Mouse (Mus musculus) neural tube, embryonic 13.5 days (tissue): ENCODE data around the gene Uqcc2. TPM values are rescaled to one million over a fixed set of nuclear protein-coding genes. Genes with fewer than 3 reads are reported as not detected.

Experiments used
- ATAC-seq: fragments of 200-750 bp; cut with Nextera tagmentation; 2 replicates; pipeline ENCODE4 v1.8.0; 2017; ENCODE audit warnings: low read depth, mild to moderate bottlenecking, moderate TSS enrichment, moderate library complexity
- H3K27ac ChIP-seq: fragments of 300-500 bp; sonication (generic); replicated peaks from 2 replicates; pipeline ENCODE4 v1.5.1; 2015; ENCODE audit warnings: moderate library complexity, mild to moderate bottlenecking, inconsistent platforms
- H3K27me3 ChIP-seq: fragments of 300-500 bp; sonication (generic); 2 replicates; pipeline ENCODE4 v1.6.1; 2015; ENCODE audit warnings: mild to moderate bottlenecking, inconsistent platforms
- H3K36me3 ChIP-seq: fragments of 300-500 bp; sonication (generic); 2 replicates; pipeline ENCODE4 v1.6.1; 2015; ENCODE audit warnings: mild to moderate bottlenecking, inconsistent platforms
- H3K4me1 ChIP-seq: fragments of 300-500 bp; sonication (generic); replicated peaks from 2 replicates; pipeline ENCODE4 v1.6.1; 2015; ENCODE audit warnings: inconsistent platforms
- H3K4me2 ChIP-seq: fragments of 300-500 bp; sonication (generic); 2 replicates; pipeline ENCODE4 v1.6.1; 2015; ENCODE audit warnings: inconsistent platforms, mild to moderate bottlenecking, moderate library complexity
- H3K4me3 ChIP-seq: fragments of 300-500 bp; sonication (generic); 2 replicates; pipeline ENCODE4 v1.5.1; 2015; ENCODE audit warnings: mild to moderate bottlenecking, inconsistent platforms
- H3K9ac ChIP-seq: fragments of 300-500 bp; sonication (generic); 2 replicates; pipeline ENCODE4 v1.6.1; 2015; ENCODE audit warnings: moderate library complexity, mild to moderate bottlenecking, inconsistent platforms
- H3K9me3 ChIP-seq: fragments of 300-500 bp; sonication (generic); 2 replicates; pipeline ENCODE4 v1.6.1; 2016; ENCODE audit warnings: inconsistent platforms
- WGBS: fragments of 180-500 bp; shearing (Covaris S2); methylation state at CpG from one replicate; pipeline ENCODE4 v1.1.7; 2015; 5-methylcytosine and 5-hydroxymethylcytosine counted together
- polyA plus RNA-seq: library from polyadenylated mRNA; unstranded; fragments of >200 nt; fragmentation: Nextera tagmentation; extraction: Ambion mirVana; gene quantifications from 2 replicates; pipeline ENCODE4 v1.2.1, GENCODE M21; 2015

Uqcc2 gene
- polyA plus RNA-seq, 1 experiment from 2014 or later = 313 TPM

DNA sequence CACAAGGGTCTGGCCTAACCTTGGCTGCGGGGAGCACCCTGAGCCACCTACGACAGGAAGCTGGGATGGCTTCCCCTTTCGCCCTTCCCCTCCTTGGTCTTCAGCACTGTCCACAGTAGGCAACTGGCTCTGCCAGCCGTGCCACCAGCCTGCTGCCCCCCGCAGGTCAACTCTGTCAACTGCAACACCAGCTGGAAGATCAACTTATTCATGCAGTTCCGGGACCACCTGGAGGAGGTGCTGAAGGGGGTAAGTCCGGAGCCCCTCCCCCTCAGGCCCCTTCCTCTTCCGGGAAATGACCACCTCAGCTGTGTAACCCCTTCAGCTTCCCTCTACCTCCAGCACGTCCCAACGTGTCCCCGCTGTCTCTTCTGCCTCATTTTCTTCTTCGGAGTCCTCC is 46.3 kb downstream of the Uqcc2 start:
- no peak overlapping the region for H3K4me2 ChIP-seq
- no peaks in the 10 kb centered on the region for H3K27me3 ChIP-seq
- H3K9ac ChIP-seq = no peak overlapping the region
- no peak overlapping the region for H3K4me3 ChIP-seq
- no peaks in the 10 kb centered on the region for H3K36me3 ChIP-seq
- no peaks in the 10 kb centered on the region for H3K9me3 ChIP-seq
- H3K27ac ChIP-seq = no peak overlapping the region
- H3K4me1 ChIP-seq = no peaks in the 10 kb centered on the region
- ATAC-seq = no peak
- 28% methylated on average over 12 of the region's 12 CpGs for WGBS

DNA sequence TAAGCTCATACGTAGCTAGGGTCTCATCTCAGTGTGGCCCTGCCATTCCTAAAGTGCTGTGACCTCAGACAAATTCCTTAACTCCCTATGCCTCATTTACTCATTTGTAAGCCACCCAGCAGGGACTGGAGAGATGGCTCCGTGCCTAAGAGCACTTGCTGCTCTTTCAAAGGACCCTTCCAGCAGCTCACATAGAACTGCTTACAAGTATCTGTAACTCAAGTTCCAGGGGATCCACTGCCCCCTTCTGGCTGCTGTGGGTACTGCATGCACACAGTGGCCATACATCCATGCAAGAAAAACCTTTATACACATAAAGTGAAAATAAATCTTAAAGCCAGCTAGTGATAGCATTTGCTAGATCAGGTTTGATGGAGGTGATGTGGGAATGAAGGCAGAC is 48.0 kb downstream of the Uqcc2 start:
- H3K9me3 ChIP-seq = no peaks in the 10 kb centered on the region
- H3K4me1 ChIP-seq = no peaks in the 10 kb centered on the region
- no peak overlapping the region for H3K9ac ChIP-seq
- H3K4me3 ChIP-seq = no peak overlapping the region
- WGBS = 36% methylated on average over 2 of the region's 2 CpGs
- no peaks in the 10 kb centered on the region for H3K27me3 ChIP-seq
- H3K36me3 ChIP-seq = no peaks in the 10 kb centered on the region
- no peak overlapping the region for H3K4me2 ChIP-seq
- no peak for ATAC-seq
- H3K27ac ChIP-seq = no peak overlapping the region

DNA sequence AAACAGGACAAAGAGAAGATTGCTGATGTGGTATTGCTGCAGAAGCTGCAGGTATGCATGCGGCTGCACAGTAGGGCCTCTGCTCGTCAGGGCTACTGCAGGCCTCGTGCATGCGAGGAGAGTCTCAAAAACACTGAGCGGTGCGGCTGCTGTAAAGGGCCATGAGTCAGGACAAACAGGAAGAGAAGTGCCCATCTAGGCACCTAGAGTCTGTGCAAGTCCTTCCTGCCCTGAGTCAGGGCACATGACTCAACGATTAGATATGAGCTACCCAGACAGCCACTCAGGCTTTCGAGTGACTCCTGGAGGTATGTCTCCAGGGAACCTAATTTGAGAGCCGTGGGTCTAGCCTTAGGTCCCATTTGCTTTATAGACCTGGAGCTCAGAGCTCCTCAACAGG is 50.1 kb downstream of the Uqcc2 start:
- 82% methylated on average over 9 of the region's 9 CpGs for WGBS
- no peak overlapping the region for H3K27ac ChIP-seq
- no peak overlapping the region for H3K4me3 ChIP-seq
- no peaks in the 10 kb centered on the region for H3K36me3 ChIP-seq
- H3K4me2 ChIP-seq = no peak overlapping the region
- H3K9ac ChIP-seq = no peak overlapping the region
- no peak for ATAC-seq
- H3K9me3 ChIP-seq = no peaks in the 10 kb centered on the region
- H3K27me3 ChIP-seq = no peaks in the 10 kb centered on the region
- H3K4me1 ChIP-seq = no peaks in the 10 kb centered on the region

DNA sequence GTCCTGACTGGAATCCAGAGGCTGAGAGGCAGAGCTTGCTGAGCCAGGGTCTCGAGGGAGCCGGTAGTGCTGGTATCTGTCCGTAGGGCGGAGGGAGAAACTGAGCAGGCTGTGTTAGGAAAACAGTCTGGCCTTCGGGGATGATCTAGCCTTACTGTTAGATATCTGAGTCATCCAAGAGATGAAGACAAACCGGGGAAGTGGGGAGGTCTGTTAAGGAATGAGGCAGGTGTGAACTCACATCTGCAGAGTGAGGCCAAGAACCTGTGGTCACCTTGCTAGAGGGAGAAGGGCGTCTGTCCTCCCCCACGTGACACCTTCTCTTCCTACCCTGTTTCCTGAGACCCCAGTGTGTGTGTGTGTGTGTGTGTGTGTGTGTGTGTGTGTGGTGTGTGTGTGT is 50.9 kb downstream of the Uqcc2 start:
- Histone ChIP-seq H3K36me3 (no peaks in the 10 kb centered on the region), H3K4me3 (no peak overlapping the region), H3K9ac (no peak overlapping the region), H3K27ac (no peak overlapping the region), H3K4me1 (no peaks in the 10 kb centered on the region), H3K4me2 (no peak overlapping the region), H3K27me3 (no peaks in the 10 kb centered on the region), H3K9me3 (0 out of 2 replicates have a peak, but pooled peaks cover under 1% of the 10 kb centered on the region)
- 72% methylated on average over 8 of the region's 8 CpGs for WGBS
- no peak for ATAC-seq

DNA sequence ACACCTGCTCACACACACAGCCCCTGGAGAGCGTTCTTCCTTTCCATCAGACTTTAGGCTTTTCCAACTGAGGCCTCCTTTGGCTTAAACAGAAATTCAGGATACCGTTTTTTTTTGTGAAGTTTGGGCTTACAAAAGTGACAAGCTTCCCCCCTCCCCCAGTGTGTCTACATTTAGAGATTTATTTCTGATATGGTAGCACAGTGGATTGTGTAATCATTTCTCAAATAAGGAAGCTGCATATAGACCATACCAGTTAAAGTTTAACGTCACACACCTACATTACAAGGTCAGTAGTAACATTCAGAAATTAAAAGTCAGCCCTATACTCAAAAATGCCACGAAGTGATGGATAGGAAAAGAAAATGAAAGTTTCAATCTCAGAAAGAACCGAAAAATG is 51.8 kb downstream of the Uqcc2 start:
- Histone ChIP-seq H3K9me3 (0 out of 2 replicates have a peak, but pooled peaks cover 3% of the 10 kb centered on the region), H3K36me3 (no peaks in the 10 kb centered on the region), H3K4me3 (no peak overlapping the region), H3K27ac (no peak overlapping the region), H3K4me1 (no peaks in the 10 kb centered on the region), H3K9ac (no peak overlapping the region), H3K27me3 (no peaks in the 10 kb centered on the region), H3K4me2 (no peak overlapping the region)
- no peak for ATAC-seq
- WGBS = 87% methylated on average over 5 of the region's 5 CpGs

DNA sequence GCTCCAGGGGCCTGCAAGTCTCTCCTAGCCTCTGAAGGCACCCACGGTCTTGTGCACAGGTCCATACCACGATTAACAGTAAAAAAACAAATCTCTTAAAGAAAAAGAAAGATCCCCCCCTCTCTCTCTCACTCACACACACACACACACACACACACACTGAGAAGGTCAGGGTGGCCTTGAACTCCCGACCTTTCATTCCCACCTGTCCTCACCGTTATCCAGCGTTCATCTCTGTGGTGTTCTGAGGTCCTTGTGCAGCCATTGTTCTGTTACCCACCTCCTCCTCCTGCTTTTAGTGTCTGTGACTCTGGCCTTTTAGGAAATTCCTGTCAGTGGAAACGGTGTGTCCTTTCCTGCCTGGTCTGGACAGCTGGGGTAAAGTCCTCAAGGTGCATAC is 55.2 kb downstream of the Uqcc2 start:
- no peaks in the 10 kb centered on the region for H3K27me3 ChIP-seq
- ATAC-seq = no peak
- 0 out of 2 replicates have a peak, but pooled peaks cover 3% of the 10 kb centered on the region for H3K4me1 ChIP-seq
- 0 out of 2 replicates have a peak, but pooled peaks cover 3% of the 10 kb centered on the region for H3K9me3 ChIP-seq
- no peak overlapping the region for H3K9ac ChIP-seq
- H3K27ac ChIP-seq = no peak overlapping the region
- no peak overlapping the region for H3K4me2 ChIP-seq
- WGBS = 92% methylated on average over 6 of the region's 6 CpGs
- no peak overlapping the region for H3K4me3 ChIP-seq
- H3K36me3 ChIP-seq = no peaks in the 10 kb centered on the region

DNA sequence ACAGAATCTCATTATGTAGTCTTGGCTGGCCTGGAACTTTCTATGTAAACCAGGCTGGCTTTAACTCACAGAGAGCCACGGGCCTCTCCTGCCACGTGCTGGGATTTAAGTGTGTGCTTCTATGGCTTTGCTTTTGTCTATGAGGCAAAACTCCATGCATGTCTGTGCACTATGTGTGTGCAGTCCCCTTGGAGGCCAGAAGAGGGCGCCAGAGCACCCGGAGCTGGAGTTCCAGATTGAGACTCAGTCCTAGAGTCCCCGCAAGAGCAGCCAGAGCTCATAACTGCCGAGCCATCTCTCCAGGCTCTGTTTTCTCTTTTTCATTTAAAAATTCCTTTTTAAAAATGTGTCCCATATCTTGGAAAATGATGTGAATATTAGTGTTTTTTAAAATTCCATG is 55.8 kb downstream of the Uqcc2 start:
- no peak for ATAC-seq
- Histone ChIP-seq H3K9ac (no peak overlapping the region), H3K36me3 (no peaks in the 10 kb centered on the region), H3K4me2 (no peak overlapping the region), H3K4me1 (0 out of 2 replicates have a peak, but pooled peaks cover 3% of the 10 kb centered on the region), H3K27me3 (no peaks in the 10 kb centered on the region), H3K4me3 (no peak overlapping the region), H3K27ac (no peak overlapping the region), H3K9me3 (0 out of 2 replicates have a peak, but pooled peaks cover 3% of the 10 kb centered on the region)
- WGBS = 81% methylated on average over 6 of the region's 6 CpGs

DNA sequence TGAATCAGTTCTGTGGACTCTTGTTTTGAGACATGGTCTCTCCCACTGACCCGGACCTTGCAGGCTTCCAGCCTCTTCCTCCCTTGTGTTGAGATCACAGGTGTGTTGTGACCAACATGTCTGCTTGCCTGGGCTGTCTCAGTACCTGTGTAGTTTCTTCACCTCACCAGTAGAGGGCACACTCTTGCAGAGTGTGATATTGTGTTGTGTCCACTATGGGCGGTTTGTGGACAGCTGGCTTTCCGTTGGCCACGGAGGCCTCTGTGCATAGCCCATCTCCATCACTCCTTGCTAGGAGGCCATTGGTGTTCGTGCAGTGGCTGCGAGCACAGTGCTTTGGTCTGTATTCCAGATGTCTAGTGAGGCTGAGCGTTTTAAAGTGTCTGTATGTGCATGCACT is 56.6 kb downstream of the Uqcc2 start:
- Histone ChIP-seq H3K36me3 (no peaks in the 10 kb centered on the region), H3K27me3 (no peaks in the 10 kb centered on the region), H3K27ac (no peak overlapping the region), H3K4me2 (no peak overlapping the region), H3K9ac (no peak overlapping the region), H3K4me1 (0 out of 2 replicates have a peak, but pooled peaks cover 3% of the 10 kb centered on the region), H3K4me3 (no peak overlapping the region), H3K9me3 (0 out of 2 replicates have a peak, but pooled peaks cover 3% of the 10 kb centered on the region)
- no peak for ATAC-seq
- 99% methylated on average over 7 of the region's 7 CpGs for WGBS

DNA sequence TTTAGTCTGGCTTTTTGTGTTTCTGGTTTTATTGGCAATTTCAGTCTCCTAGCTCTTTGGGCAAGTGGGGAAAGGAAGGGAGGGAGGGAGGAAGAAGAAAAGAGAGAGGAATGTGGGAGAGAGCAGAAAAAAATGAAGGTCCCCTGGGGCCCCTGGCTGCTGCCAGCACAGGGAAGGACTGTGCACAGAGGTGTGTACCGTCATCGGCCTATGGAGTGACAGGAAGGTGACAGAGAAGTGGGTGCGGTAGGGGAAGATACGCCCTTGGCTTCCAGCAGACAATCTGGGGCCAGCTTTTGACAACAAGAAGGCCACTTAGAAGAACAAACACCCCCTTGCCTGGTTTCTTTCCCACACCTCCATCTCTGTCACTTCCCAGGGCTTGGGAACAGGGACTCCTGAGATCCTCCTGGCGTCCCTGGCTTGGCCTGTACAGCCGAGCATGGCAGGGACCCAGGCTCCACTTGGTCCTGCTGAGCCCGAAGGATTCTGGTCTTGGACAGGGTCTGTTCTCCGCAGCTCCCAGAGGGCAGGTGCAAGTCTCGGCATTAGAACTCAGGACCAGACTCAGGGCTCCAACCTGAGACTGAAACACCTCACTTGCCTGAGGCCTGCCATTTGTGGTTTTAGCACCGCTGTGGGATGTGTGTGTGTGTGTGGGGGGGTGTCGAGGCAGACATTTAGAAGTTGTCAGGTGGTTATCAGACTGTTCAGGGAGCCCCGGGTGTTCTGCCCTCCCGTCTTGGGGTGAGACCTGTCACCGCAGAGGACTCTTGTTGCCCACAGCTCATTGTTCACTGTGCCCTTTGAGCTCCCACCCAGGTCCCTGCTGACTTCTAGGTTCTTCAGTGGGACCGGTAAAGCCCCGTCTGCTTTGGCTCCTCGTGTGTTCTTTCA is 58.6 kb downstream of the Uqcc2 start:
- Histone ChIP-seq H3K9me3 (0 out of 2 replicates have a peak, but pooled peaks cover 3% of the 10 kb centered on the region), H3K9ac (no peak overlapping the region), H3K36me3 (no peaks in the 10 kb centered on the region), H3K27ac (no peak overlapping the region), H3K4me3 (no peak overlapping the region), H3K27me3 (no peaks in the 10 kb centered on the region), H3K4me1 (peaks cover 4% of the 10 kb centered on the region; the same call in 1 of the 2 replicates), H3K4me2 (no peak overlapping the region)
- no peak for ATAC-seq
- 87% methylated on average over 17 of the region's 17 CpGs for WGBS

DNA sequence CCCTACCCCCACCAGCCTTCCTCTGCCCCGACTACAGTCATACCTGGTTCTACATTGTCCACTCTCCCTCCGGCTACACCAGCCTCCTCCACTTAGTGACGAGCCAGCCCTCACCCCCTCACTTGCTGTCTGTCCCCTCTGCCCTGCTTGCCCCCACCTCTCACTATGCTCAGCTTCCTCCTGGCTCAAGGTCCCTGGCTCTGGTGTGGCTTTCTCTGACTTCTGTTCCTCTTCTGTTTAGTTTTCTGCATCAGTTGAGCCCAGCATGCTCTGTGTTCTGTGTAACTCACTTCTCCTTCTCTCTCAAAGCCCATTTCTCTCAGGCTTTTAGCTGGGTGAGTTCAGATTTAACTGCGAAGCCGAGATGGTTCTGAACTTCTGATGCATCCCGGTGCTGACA is 59.5 kb downstream of the Uqcc2 start:
- H3K4me1 ChIP-seq = peaks cover 12% of the 10 kb centered on the region
- no peak overlapping the region for H3K27ac ChIP-seq
- WGBS = 72% methylated on average over 6 of the region's 6 CpGs
- H3K4me3 ChIP-seq = no peak overlapping the region
- no peak overlapping the region for H3K4me2 ChIP-seq
- 0 out of 2 replicates have a peak, but pooled peaks cover 3% of the 10 kb centered on the region for H3K9me3 ChIP-seq
- H3K9ac ChIP-seq = no peak overlapping the region
- ATAC-seq = no peak
- no peaks in the 10 kb centered on the region for H3K36me3 ChIP-seq
- no peaks in the 10 kb centered on the region for H3K27me3 ChIP-seq

DNA sequence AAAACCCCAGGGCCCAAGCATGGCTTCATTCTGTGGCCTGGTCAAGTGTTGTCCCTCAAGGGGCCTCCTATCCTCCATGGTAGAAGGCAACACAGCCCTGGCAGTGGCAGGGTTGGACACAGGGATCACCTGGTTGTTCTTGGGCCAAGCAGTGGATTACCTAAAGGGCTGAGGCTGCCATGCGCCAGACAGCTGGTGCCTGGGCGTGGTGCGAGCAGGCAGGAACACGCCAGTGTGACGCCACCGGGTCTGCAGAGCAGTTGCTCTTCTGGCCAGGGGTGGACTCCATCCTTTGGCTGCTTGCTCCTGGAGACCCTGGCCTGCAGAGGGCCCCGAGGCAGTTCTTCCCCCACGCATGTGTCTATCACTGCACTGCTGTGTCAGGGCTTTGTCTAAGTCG is 59.9 kb downstream of the Uqcc2 start:
- no peak overlapping the region for H3K4me2 ChIP-seq
- H3K27me3 ChIP-seq = no peaks in the 10 kb centered on the region
- no peak overlapping the region for H3K4me3 ChIP-seq
- H3K9ac ChIP-seq = no peak overlapping the region
- WGBS = 72% methylated on average over 9 of the region's 9 CpGs
- H3K27ac ChIP-seq = no peak overlapping the region
- no peak for ATAC-seq
- peaks cover 14% of the 10 kb centered on the region for H3K4me1 ChIP-seq
- H3K36me3 ChIP-seq = no peaks in the 10 kb centered on the region
- H3K9me3 ChIP-seq = 0 out of 2 replicates have a peak, but pooled peaks cover 3% of the 10 kb centered on the region

DNA sequence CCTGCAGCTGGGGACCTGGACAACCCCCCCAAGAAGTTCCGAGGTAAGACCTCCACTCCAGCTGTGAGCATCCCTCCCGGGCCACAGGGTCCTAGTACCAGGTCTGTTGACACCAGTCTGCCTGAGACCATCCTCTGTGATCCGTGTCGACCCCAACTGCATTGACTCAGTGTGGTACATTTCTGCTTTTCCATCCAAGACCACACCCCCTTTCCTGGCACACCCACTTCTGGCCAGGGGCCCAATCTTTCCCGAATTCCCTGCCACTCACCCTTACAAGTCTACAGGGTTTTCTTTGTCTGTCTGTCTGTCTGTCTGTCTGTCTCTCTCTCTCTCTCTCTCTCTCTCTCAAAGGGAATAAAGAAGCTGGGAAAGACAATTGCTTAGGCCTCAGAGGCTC is 60.6 kb downstream of the Uqcc2 start:
- Histone ChIP-seq H3K9ac (no peak overlapping the region), H3K27ac (no peak overlapping the region), H3K4me2 (no peak overlapping the region), H3K9me3 (0 out of 2 replicates have a peak, but pooled peaks cover 3% of the 10 kb centered on the region), H3K27me3 (no peaks in the 10 kb centered on the region), H3K4me1 (peaks cover 14% of the 10 kb centered on the region), H3K36me3 (no peaks in the 10 kb centered on the region), H3K4me3 (no peak overlapping the region)
- 81% methylated on average over 5 of the region's 5 CpGs for WGBS
- no peak for ATAC-seq
